Mouse (Mus musculus): Measurements from ENCODE around the gene Hdac9.

GRCm38 (mm10) chr12:34224505-34224904 lies 692.4 kb downstream of the Hdac9 start:
- TF ChIP-seq CTCF (IDR thresholded peaks at IDR 0.05; ENCODE audit: borderline replicate concordance, extremely low read depth, insufficient read depth, insufficient read length) (no peak), POLR2A (IDR thresholded peaks at IDR 0.05; ENCODE audit: borderline replicate concordance, extremely low read depth, insufficient read depth, insufficient read length, poor library complexity, severe bottlenecking) (no peak)

Measured in brain, embryonic 14.5 days (tissue).